Mouse (Mus musculus) brain, embryonic 14.5 days (tissue): Measurements from ENCODE around the gene Stxbp3.

Experiments
- CTCF ChIP-seq: fragments of 200-500 bp; IDR thresholded peaks from 2 replicates; pipeline ENCODE4 v1.5.1; 2012; ENCODE audit warnings: inconsistent platforms, mild to moderate bottlenecking, moderate library complexity, borderline replicate concordance; ENCODE audit not compliant: insufficient read depth, insufficient read length; ENCODE audit errors: extremely low read depth
- POLR2A ChIP-seq: fragments of 200-500 bp; IDR thresholded peaks from 2 replicates; pipeline ENCODE4 v1.6.1; 2012; ENCODE audit warnings: mild to moderate bottlenecking, inconsistent platforms, borderline replicate concordance; ENCODE audit not compliant: poor library complexity, insufficient read depth, insufficient read length, severe bottlenecking; ENCODE audit errors: extremely low read depth

- TF ChIP-seq CTCF (no peak), POLR2A (no peak)
Observed at GRCm38 (mm10) chr3:108857124-108857470, 16.8 kb upstream of the Stxbp3 start.
